Mouse (Mus musculus) limb, embryonic 12.5 days (tissue): ENCODE results near the gene Naa11. TPM values are rescaled to one million over a fixed set of nuclear protein-coding genes. Genes with fewer than 3 reads are reported as not detected.

ENCODE experiments used
- ATAC-seq: fragments of 200-750 bp; cut with Nextera tagmentation; 2 replicates; pipeline ENCODE4 v1.8.0; 2017; ENCODE audit warnings: low read depth, moderate TSS enrichment; ENCODE audit not compliant: insufficient number of reproducible peaks, insufficient read depth, low FRiP score, low TSS enrichment
- H3K27ac ChIP-seq: fragments of 300-500 bp; sonication (generic); 2 replicates; pipeline ENCODE4 v1.5.1; 2016; ENCODE audit warnings: mild to moderate bottlenecking, moderate library complexity
- H3K27me3 ChIP-seq: fragments of 300-500 bp; sonication (generic); 2 replicates; pipeline ENCODE4 v1.6.1; 2016; ENCODE audit warnings: mild to moderate bottlenecking, moderate library complexity
- H3K36me3 ChIP-seq: fragments of 300-500 bp; sonication (generic); 2 replicates; pipeline ENCODE4 v1.6.1; 2016; ENCODE audit warnings: mild to moderate bottlenecking, moderate library complexity
- H3K4me1 ChIP-seq: fragments of 300-500 bp; sonication (generic); replicated peaks from 2 replicates; pipeline ENCODE4 v1.6.1; 2016
- H3K4me2 ChIP-seq: fragments of 300-500 bp; sonication (generic); 2 replicates; pipeline ENCODE4 v1.6.1; 2016; ENCODE audit warnings: mild to moderate bottlenecking, moderate library complexity
- H3K4me3 ChIP-seq: fragments of 300-500 bp; sonication (generic); replicated peaks from 2 replicates; pipeline ENCODE4 v1.5.1; 2016; ENCODE audit warnings: mild to moderate bottlenecking
- H3K9ac ChIP-seq: fragments of 300-500 bp; sonication (generic); replicated peaks from 2 replicates; pipeline ENCODE4 v1.6.1; 2016; ENCODE audit warnings: mild to moderate bottlenecking, moderate library complexity
- H3K9me3 ChIP-seq: fragments of 300-500 bp; sonication (generic); 2 replicates; pipeline ENCODE4 v1.6.1; 2016; ENCODE audit warnings: mild to moderate bottlenecking, moderate library complexity
- WGBS: fragments of 180-500 bp; shearing (Covaris S2); methylation state at CpG from one replicate; pipeline ENCODE4 v1.1.7; 2016; 5-methylcytosine and 5-hydroxymethylcytosine counted together
- polyA plus RNA-seq: library from polyadenylated mRNA; unstranded; fragments of >200 nt; fragmentation: Nextera tagmentation; extraction: Ambion mirVana; gene quantifications from 2 replicates; pipeline ENCODE4 v1.2.1, GENCODE M21; 2016

Gene Naa11
- polyA plus RNA-seq, 1 experiment from 2014 or later: not detected

DNA sequence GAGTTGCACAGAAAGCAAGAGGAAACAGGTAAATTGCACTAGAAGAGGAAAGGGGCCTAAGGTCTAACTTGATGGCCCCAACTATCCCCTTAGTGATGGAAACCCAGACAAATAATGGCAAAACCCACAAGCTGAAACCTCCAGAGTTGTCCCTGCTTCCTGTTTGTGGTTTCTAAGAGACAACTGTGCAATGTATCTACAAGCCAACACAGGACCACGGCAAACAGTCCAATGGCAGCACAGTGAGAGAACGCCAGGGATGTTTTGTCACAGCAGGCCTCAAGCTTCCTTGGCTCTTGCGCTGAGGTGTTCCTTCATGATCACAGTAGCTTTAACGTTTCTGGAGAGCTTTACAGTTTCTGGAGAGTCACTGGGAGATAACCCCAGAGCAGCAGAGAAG, 7.8 kb downstream of the Naa11 start:
- no peak overlapping the region for H3K27ac ChIP-seq
- 79% methylated on average over 4 of the region's 4 CpGs for WGBS
- no peak for ATAC-seq

DNA sequence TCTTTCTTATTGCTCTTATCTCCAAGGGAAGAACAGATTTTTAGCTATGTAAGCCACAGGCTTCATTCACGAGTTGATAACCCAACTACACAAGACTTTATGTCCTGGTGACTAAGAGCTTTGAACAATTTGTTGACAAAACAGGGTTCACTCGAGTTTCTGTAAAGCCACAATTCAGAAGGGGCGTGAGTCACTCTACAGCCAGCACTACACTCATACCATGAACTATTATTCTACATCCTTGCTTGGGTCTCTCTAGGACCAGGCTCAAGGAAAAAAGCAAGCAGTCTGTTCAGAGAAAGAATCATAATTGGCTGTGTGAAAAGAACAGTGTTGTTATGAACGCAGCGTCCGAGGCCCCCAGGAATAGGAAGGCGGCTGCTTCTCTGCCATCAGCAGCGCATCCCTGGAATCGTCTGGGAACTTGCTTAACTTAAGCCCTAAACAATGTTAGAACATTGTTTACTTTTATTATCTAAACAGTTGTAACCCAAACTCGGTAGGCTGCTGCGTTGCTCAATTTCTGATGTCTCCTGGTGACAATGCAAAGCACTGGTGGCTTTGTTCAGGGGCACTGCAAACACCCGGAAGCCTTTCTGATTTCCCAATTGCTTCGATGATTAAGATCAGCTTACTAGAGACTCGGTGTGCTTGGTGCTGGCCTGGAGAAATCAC, 9.5 kb downstream of the Naa11 start:
- no peaks in the 10 kb centered on the region for H3K9me3 ChIP-seq
- no peak overlapping the region for H3K9ac ChIP-seq
- ATAC-seq: no peak
- H3K4me3 ChIP-seq: no peak overlapping the region
- no peaks in the 10 kb centered on the region for H3K36me3 ChIP-seq
- no peaks in the 10 kb centered on the region for H3K27me3 ChIP-seq
- H3K4me1 ChIP-seq: no peaks in the 10 kb centered on the region
- H3K27ac ChIP-seq: no peak overlapping the region
- H3K4me2 ChIP-seq: no peak overlapping the region
- WGBS: 64% methylated on average over 14 of the region's 14 CpGs

More for the DNA sequence above, 7.8 kb downstream of the Naa11 start:
- Histone ChIP-seq H3K9ac (no peak overlapping the region), H3K4me3 (no peak overlapping the region), H3K9me3 (no peaks in the 10 kb centered on the region), H3K27me3 (no peaks in the 10 kb centered on the region), H3K4me1 (no peaks in the 10 kb centered on the region), H3K4me2 (no peak overlapping the region), H3K36me3 (no peaks in the 10 kb centered on the region)

GRCm38 (mm10) chr5:97379976-97380375, 12.2 kb downstream of the Naa11 start:
- no peak for ATAC-seq
- no peak overlapping the region for H3K4me2 ChIP-seq
- H3K4me3 ChIP-seq: no peak overlapping the region
- 37% methylated on average over 3 of the region's 3 CpGs for WGBS
- no peaks in the 10 kb centered on the region for H3K36me3 ChIP-seq
- no peaks in the 10 kb centered on the region for H3K4me1 ChIP-seq
- H3K27me3 ChIP-seq: no peaks in the 10 kb centered on the region
- no peak overlapping the region for H3K27ac ChIP-seq
- no peak overlapping the region for H3K9ac ChIP-seq
- H3K9me3 ChIP-seq: no peaks in the 10 kb centered on the region

GRCm38 (mm10) chr5:97364781-97365180, 27.4 kb downstream of the Naa11 start:
- Histone ChIP-seq H3K27ac (no peak overlapping the region), H3K4me2 (no peak overlapping the region), H3K36me3 (no peaks in the 10 kb centered on the region), H3K4me1 (no peaks in the 10 kb centered on the region; the same call in 1 of the 2 replicates), H3K9me3 (no peaks in the 10 kb centered on the region), H3K9ac (no peak overlapping the region), H3K27me3 (no peaks in the 10 kb centered on the region), H3K4me3 (no peak overlapping the region)
- 76% methylated on average over 8 of the region's 8 CpGs for WGBS
- ATAC-seq: no peak

- H3K9ac ChIP-seq: no peak overlapping the region
- ATAC-seq: no peak
- H3K4me1 ChIP-seq: no peaks in the 10 kb centered on the region; the same call in 1 of the 2 replicates
- no peaks in the 10 kb centered on the region for H3K36me3 ChIP-seq
- 42% methylated on average over 8 of the region's 8 CpGs for WGBS
- no peaks in the 10 kb centered on the region for H3K9me3 ChIP-seq
- H3K4me3 ChIP-seq: no peak overlapping the region
- no peak overlapping the region for H3K4me2 ChIP-seq
- H3K27me3 ChIP-seq: no peaks in the 10 kb centered on the region
- no peak overlapping the region for H3K27ac ChIP-seq
Measured at GRCm38 (mm10) chr5:97364252-97364651, 27.9 kb downstream of the Naa11 start.

DNA sequence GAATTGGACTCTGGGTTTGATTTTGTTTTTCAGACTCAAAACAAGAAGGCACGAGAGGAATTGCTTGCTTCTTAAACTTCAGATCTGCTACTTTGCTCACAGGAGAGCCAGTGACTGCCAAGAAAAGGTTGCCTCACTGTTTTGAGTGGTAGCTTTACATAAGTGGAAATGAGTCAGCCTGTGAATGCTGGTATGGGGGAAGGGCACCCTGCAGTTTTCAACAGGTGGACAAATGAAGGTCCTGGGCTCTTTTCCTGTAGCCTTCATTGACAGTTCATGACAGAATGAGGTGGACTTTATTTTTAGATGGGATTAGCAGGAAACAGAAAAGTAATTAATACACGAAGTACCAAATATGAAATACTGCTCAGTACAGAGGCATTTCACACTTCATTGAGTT, 29.6 kb downstream of the Naa11 start:
- H3K4me1 ChIP-seq: no peaks in the 10 kb centered on the region; the same call in 1 of the 2 replicates
- no peak for ATAC-seq
- H3K27me3 ChIP-seq: no peaks in the 10 kb centered on the region
- H3K27ac ChIP-seq: no peak overlapping the region
- H3K9ac ChIP-seq: no peak overlapping the region
- no peak overlapping the region for H3K4me3 ChIP-seq
- WGBS: 45% methylated on average over 2 of the region's 2 CpGs
- H3K36me3 ChIP-seq: no peaks in the 10 kb centered on the region
- H3K4me2 ChIP-seq: no peak overlapping the region
- no peaks in the 10 kb centered on the region for H3K9me3 ChIP-seq

DNA sequence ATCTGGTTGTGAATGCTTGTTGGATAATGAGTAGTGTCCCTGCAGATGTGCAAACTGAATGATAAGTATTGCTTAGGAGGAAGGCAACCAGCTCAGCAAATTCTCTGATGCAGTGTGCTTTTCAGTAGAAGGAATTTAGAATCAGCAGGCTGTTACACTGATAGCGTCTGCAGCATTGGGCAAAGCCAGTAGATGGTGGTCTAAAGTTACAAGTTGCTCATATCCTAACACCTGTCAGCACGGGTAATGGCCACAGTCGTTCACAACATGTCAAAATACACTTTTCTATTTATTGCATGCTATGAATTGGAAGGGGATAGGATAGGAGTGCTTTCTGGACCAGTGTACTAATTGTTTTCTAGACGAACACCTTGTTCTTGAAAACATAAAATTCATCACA, 33.1 kb downstream of the Naa11 start:
- Histone ChIP-seq H3K4me3 (no peak overlapping the region), H3K4me2 (no peak overlapping the region), H3K27me3 (no peaks in the 10 kb centered on the region), H3K9ac (no peak overlapping the region), H3K4me1 (no peaks in the 10 kb centered on the region; the same call in 1 of the 2 replicates), H3K9me3 (no peaks in the 10 kb centered on the region), H3K36me3 (no peaks in the 10 kb centered on the region), H3K27ac (no peak overlapping the region)
- WGBS: 68% methylated on average over 4 of the region's 4 CpGs
- ATAC-seq: no peak

DNA sequence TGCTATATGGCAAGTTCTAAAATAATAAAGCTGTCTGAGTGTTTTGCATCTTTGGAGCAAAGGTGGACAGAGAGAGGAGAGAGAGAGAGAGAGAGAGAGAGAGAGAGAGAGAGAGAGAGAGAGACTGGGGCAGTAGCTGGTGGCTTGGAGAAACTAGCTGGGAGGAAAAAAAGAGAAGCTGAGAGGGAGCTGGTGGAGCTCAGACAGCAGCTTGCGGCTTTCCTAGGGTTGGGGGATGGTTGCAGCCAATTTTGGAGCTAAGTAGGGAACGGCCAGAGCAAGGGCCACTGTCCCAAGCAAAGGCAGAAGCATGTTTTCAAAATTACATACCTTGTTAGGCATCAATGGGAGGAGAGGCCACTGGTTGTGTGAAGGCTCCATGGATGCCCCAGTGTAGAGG, 36.0 kb downstream of the Naa11 start:
- WGBS: 54% methylated on average over 2 of the region's 2 CpGs

DNA sequence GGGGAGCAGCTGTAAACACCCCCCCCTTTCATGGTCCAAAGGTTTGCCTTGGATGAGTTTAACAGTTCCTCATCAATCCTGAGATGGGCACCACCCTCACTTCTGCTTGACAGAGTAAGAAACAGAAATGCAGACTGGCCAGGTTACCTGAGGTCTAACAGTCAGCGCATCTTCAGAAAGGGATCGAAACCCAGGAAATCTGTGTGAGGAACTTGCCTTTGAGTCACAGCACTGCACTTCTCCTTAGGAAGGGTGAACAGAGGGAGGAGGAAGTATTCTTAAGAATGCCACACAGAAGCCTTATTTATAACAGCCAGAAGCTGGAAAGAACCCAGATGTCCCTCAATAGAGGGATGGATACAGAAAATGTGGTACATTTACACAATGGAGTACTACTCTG, 37.0 kb downstream of the Naa11 start:
- 94% methylated on average over 2 of the region's 2 CpGs for WGBS
- Histone ChIP-seq H3K4me3 (no peak overlapping the region), H3K9me3 (no peaks in the 10 kb centered on the region), H3K4me1 (no peaks in the 10 kb centered on the region), H3K9ac (no peak overlapping the region), H3K27me3 (no peaks in the 10 kb centered on the region), H3K36me3 (no peaks in the 10 kb centered on the region), H3K4me2 (no peak overlapping the region), H3K27ac (no peak overlapping the region)
- ATAC-seq: no peak

More for the DNA sequence above, 36.0 kb downstream of the Naa11 start:
- Histone ChIP-seq H3K27me3 (no peaks in the 10 kb centered on the region), H3K9me3 (no peaks in the 10 kb centered on the region), H3K4me2 (no peak overlapping the region), H3K36me3 (no peaks in the 10 kb centered on the region), H3K4me1 (no peaks in the 10 kb centered on the region), H3K4me3 (no peak overlapping the region), H3K27ac (no peak overlapping the region), H3K9ac (no peak overlapping the region)
- ATAC-seq: no peak

GRCm38 (mm10) chr5:97348760-97349159, 43.4 kb downstream of the Naa11 start:
- no peaks in the 10 kb centered on the region for H3K27me3 ChIP-seq
- no peaks in the 10 kb centered on the region for H3K36me3 ChIP-seq
- ATAC-seq: no peak
- 32% methylated on average over 2 of the region's 2 CpGs for WGBS
- 0 out of 2 replicates have a peak, but pooled peaks cover 3% of the 10 kb centered on the region for H3K4me1 ChIP-seq
- H3K4me3 ChIP-seq: no peak overlapping the region
- no peaks in the 10 kb centered on the region for H3K9me3 ChIP-seq
- no peak overlapping the region for H3K9ac ChIP-seq
- no peak overlapping the region for H3K27ac ChIP-seq
- H3K4me2 ChIP-seq: no peak overlapping the region

DNA sequence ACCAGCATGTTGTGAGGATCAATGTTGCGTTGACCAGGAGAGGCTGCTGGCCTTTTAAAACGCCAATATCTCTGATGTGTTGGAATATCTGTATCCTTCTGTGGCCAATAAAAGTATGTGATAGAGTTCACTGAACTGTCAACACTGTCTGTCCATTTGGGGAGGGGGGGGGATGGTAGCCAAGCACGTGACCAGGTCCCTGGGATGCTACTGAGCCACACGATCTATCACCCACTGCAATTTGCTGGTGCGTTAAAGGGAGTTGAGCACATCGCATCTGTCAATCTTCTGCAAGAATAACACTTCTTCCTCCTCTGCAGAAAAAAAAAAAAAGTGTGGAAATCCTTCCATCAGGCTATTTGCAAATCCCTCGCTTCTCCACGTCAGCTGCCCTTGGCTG, 43.9 kb downstream of the Naa11 start:
- Histone ChIP-seq H3K4me2 (no peak overlapping the region), H3K27ac (no peak overlapping the region), H3K27me3 (no peaks in the 10 kb centered on the region), H3K4me1 (0 out of 2 replicates have a peak, but pooled peaks cover 3% of the 10 kb centered on the region), H3K9me3 (no peaks in the 10 kb centered on the region), H3K9ac (no peak overlapping the region), H3K4me3 (no peak overlapping the region), H3K36me3 (no peaks in the 10 kb centered on the region)
- ATAC-seq: no peak
- WGBS: 70% methylated on average over 8 of the region's 8 CpGs

GRCm38 (mm10) chr5:97345732-97346253, 46.4 kb downstream of the Naa11 start:
- WGBS: 89% methylated on average over 10 of the region's 10 CpGs
- H3K36me3 ChIP-seq: no peaks in the 10 kb centered on the region
- no peak overlapping the region for H3K9ac ChIP-seq
- H3K27me3 ChIP-seq: no peaks in the 10 kb centered on the region
- H3K4me1 ChIP-seq: 0 out of 2 replicates have a peak, but pooled peaks cover 3% of the 10 kb centered on the region
- H3K9me3 ChIP-seq: no peaks in the 10 kb centered on the region
- H3K4me2 ChIP-seq: no peak overlapping the region
- ATAC-seq: no peak
- no peak overlapping the region for H3K4me3 ChIP-seq
- no peak overlapping the region for H3K27ac ChIP-seq
